Mouse (Mus musculus) embryonic facial prominence, embryonic 14.5 days (tissue): Measurements from ENCODE around the gene Ilf3. TPM values are rescaled to one million over a fixed set of nuclear protein-coding genes. Genes with fewer than 3 reads are reported as not detected.
A peak's percentile ranks its signal among the peaks of the same experiment; 100 is the strongest.

Experiments
- ATAC-seq: fragments of 200-750 bp; cut with Nextera tagmentation; 2 replicates; pipeline ENCODE4 v1.8.0; 2017; ENCODE audit warnings: low read depth, moderate number of reproducible peaks, moderate TSS enrichment
- DNase-seq: peaks from one replicate; pipeline ENCODE4 v3.0.0-alpha.2; 2015; ENCODE audit warnings: low spot score
- H3K27ac ChIP-seq: fragments of 300-500 bp; sonication (generic); replicated peaks from 2 replicates; pipeline ENCODE4 v1.5.1; 2014; ENCODE audit warnings: low read depth, mild to moderate bottlenecking, low read length, moderate library complexity
- H3K27me3 ChIP-seq: fragments of 300-500 bp; sonication (generic); replicated peaks from 2 replicates; pipeline ENCODE4 v1.6.1; 2014; ENCODE audit warnings: low read length; ENCODE audit not compliant: control insufficient read depth, insufficient read depth
- H3K36me3 ChIP-seq: fragments of 300-500 bp; sonication (generic); 2 replicates; pipeline ENCODE4 v1.6.1; 2014; ENCODE audit warnings: low read length, mixed read lengths; ENCODE audit not compliant: control insufficient read depth, insufficient read depth
- H3K4me1 ChIP-seq: fragments of 300-500 bp; sonication (generic); 2 replicates; pipeline ENCODE4 v1.6.1; 2014; ENCODE audit warnings: antibody characterized with exemption, low read length; ENCODE audit not compliant: control insufficient read depth, insufficient read depth
- H3K4me2 ChIP-seq: fragments of 300-500 bp; sonication (generic); 2 replicates; pipeline ENCODE4 v1.6.1; 2014; ENCODE audit warnings: low read depth, mild to moderate bottlenecking, low read length, moderate library complexity, mixed read lengths
- H3K4me3 ChIP-seq: fragments of 300-500 bp; sonication (generic); 2 replicates; pipeline ENCODE4 v1.5.1; 2014; ENCODE audit warnings: low read depth, mild to moderate bottlenecking, low read length
- H3K9ac ChIP-seq: fragments of 300-500 bp; sonication (generic); 2 replicates; pipeline ENCODE4 v1.6.1; 2014; ENCODE audit warnings: low read depth, mild to moderate bottlenecking, low read length, moderate library complexity, mixed read lengths
- H3K9me3 ChIP-seq: fragments of 300-500 bp; sonication (generic); 2 replicates; pipeline ENCODE4 v1.6.1; 2016; ENCODE audit warnings: low read length; ENCODE audit not compliant: control insufficient read depth
- WGBS: fragments of 180-500 bp; shearing (Covaris S2); extraction: QIAGEN DNeasy Blood & Tissue Kit; methylation state at CpG from one replicate; pipeline ENCODE4 v1.1.7; 2014; 5-methylcytosine and 5-hydroxymethylcytosine counted together
- polyA plus RNA-seq: library from polyadenylated mRNA; unstranded; fragments of >200 nt; fragmentation: Nextera tagmentation; extraction: Ambion mirVana; gene quantifications from 2 replicates; pipeline ENCODE4 v1.2.1, GENCODE M21; 2014

Ilf3 gene
- polyA plus RNA-seq, 1 experiment from 2014 or later, result 139 TPM

GRCm38 (mm10) chr9:21433766-21434165 is 66.1 kb downstream of the Ilf3 start:
- Histone ChIP-seq H3K27ac (no peak overlapping the region), H3K9ac (no peak overlapping the region), H3K4me2 (no peak overlapping the region), H3K4me3 (no peak overlapping the region), H3K36me3 (no peaks in the 10 kb centered on the region), H3K4me1 (peaks cover 14% of the 10 kb centered on the region), H3K9me3 (no peaks in the 10 kb centered on the region), H3K27me3 (no peaks in the 10 kb centered on the region)
- WGBS, result 90% methylated on average over 8 of the region's 8 CpGs
- DNase-seq (no peak), ATAC-seq (no peak)

GRCm38 (mm10) chr9:21434410-21434809 is 66.7 kb downstream of the Ilf3 start:
- Histone ChIP-seq H3K9me3 (no peaks in the 10 kb centered on the region), H3K4me3 (no peak overlapping the region), H3K27ac (no peak overlapping the region), H3K4me2 (no peak overlapping the region), H3K4me1 (peaks cover 21% of the 10 kb centered on the region), H3K9ac (no peak overlapping the region), H3K27me3 (no peaks in the 10 kb centered on the region), H3K36me3 (no peaks in the 10 kb centered on the region)
- ATAC-seq (no peak), DNase-seq (peak; percentile 31)
- WGBS, result 80% methylated on average over 2 of the region's 2 CpGs

DNA sequence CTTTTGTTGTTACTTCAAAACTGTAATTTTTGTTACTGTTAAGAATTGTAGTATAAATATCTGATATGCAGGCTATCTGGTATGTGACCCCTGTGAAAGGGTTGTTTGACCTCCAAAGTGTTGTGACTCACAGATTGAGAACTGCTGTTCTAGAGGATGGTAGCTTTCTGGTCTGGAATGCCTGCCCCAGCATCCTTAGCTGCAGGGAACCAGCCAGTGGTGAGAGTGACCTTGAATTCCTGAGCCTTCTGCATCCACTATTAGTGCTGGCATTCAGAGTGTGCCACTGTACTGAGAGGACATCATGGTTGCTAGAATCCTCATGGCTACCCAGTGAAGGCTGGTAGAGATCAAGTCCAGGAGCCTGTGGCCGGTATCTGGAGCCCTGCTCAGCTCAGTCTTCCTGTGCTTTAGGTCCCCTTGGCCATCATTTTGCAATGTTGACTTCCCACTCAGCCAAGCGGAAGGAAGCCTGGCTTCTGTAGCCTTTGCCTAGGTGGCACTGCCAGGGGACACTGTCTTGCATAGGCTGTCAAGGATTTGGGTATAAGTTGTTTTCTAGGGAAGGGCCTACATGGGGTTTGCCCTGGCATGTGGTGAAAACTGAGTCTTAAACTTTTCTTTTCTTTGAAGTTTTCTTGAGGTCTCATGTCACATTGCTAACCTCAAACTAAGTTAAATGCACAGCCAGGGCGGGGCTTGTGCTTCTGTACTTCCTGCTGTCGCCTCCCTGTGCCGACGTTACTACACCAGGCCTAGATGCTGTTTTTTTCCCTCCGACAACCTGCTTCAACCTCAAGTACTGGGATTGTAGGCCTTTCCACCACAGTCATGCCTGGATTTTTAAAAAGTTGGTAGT is 68.3 kb downstream of the Ilf3 start:
- DNase-seq (no peak), ATAC-seq (no peak)
- Histone ChIP-seq H3K4me1 (peaks cover 23% of the 10 kb centered on the region), H3K36me3 (no peaks in the 10 kb centered on the region), H3K9me3 (no peaks in the 10 kb centered on the region), H3K9ac (no peak overlapping the region), H3K27me3 (no peaks in the 10 kb centered on the region), H3K4me2 (no peak overlapping the region), H3K4me3 (no peak overlapping the region), H3K27ac (no peak overlapping the region)
- WGBS, result 74% methylated on average over 7 of the region's 7 CpGs

DNA sequence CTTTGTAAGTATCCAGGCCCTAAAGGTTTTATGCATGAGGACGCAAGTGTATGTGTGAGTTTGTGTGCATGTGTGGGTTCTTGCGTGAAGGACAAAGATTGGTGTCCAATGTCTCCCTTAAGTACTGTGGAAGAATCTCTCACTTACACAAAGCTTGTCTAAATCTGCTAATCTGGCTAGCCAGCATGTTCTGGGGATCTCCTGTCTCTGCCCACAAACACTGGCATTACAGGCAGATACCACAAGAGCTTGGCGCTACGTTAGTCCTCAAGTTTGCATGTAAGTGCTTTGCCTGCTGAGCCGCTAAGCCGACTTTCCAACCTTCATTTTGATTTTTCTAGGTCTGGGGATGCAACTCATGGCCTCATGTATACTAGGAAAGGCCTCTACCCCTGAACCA is 69.9 kb downstream of the Ilf3 start:
- peaks cover 23% of the 10 kb centered on the region for H3K4me1 ChIP-seq
- no peaks in the 10 kb centered on the region for H3K27me3 ChIP-seq
- DNase-seq, result no peak
- H3K9ac ChIP-seq, result no peak overlapping the region
- ATAC-seq, result no peak
- H3K27ac ChIP-seq, result peak overlapping the region; percentile 56
- H3K36me3 ChIP-seq, result no peaks in the 10 kb centered on the region
- no peaks in the 10 kb centered on the region for H3K9me3 ChIP-seq
- no peak overlapping the region for H3K4me2 ChIP-seq
- WGBS, result 89% methylated on average over 6 of the region's 6 CpGs
- H3K4me3 ChIP-seq, result no peak overlapping the region

DNA sequence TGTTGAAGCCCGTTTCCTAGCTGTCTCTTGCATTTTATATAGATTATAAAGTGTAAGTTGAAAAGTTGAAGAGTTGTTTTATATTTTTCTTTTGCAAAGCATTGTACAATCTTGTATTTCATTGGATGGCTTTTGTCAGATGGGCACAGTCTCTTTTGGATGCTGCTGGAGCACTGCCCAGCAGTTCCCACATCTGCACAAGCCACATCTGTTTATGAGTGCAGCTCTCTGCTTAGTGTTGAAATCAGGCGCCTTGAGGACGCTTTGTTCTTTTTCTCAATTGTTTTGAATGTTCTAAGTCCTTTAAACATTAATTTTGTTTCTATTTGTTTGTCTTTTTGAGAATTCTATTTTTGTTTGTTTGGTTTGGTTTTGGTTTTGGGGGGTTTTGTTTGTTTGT is 70.5 kb downstream of the Ilf3 start:
- 53% methylated on average over 3 of the region's 3 CpGs for WGBS
- Histone ChIP-seq H3K9ac (no peak overlapping the region), H3K4me2 (no peak overlapping the region), H3K4me1 (peaks cover 23% of the 10 kb centered on the region), H3K27ac (peak overlapping the region; percentile 68), H3K4me3 (no peak overlapping the region), H3K27me3 (no peaks in the 10 kb centered on the region), H3K36me3 (no peaks in the 10 kb centered on the region), H3K9me3 (no peaks in the 10 kb centered on the region)
- no peak for ATAC-seq
- DNase-seq, result peak; percentile 78

- no peak overlapping the region for H3K27ac ChIP-seq
- no peak for ATAC-seq
- no peaks in the 10 kb centered on the region for H3K36me3 ChIP-seq
Observed at GRCm38 (mm10) chr9:21439456-21439855, 71.8 kb downstream of the Ilf3 start.

DNA sequence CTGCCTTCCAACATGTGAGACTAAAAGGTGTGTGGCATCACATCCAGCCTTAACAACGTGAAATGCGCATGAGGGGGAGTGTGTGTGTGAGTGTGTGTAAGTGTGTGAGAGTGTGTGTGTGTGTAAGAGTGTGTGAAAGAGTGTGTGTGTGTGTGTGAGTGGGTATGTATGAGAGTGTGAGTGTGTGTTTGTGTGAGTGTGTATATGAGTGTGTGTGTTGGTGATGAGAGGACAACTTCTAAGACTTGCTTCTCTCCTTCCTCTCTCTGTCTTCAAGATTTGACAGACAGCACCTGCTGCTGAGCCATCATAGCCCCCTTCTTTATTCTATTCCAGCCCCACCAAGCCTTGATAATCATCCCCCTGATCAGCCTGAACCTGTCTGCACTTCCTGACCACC is 72.2 kb downstream of the Ilf3 start:
- H3K36me3 ChIP-seq, result no peaks in the 10 kb centered on the region; the same call in 1 of the 2 replicates

More at GRCm38 (mm10) chr9:21439456-21439855, 71.8 kb downstream of the Ilf3 start:
- peaks cover 23% of the 10 kb centered on the region for H3K4me1 ChIP-seq
- H3K9ac ChIP-seq, result no peak overlapping the region
- H3K27me3 ChIP-seq, result no peaks in the 10 kb centered on the region
- DNase-seq, result peak; percentile 23
- no peak overlapping the region for H3K4me3 ChIP-seq
- no peak overlapping the region for H3K4me2 ChIP-seq
- WGBS, result 71% methylated on average over 3 of the region's 3 CpGs
- H3K9me3 ChIP-seq, result no peaks in the 10 kb centered on the region

GRCm38 (mm10) chr9:21440387-21440786 is 72.7 kb downstream of the Ilf3 start:
- Histone ChIP-seq H3K36me3 (no peaks in the 10 kb centered on the region; the same call in 1 of the 2 replicates), H3K4me3 (no peak overlapping the region), H3K4me2 (no peak overlapping the region), H3K9me3 (no peaks in the 10 kb centered on the region), H3K27ac (no peak overlapping the region), H3K4me1 (peaks cover 23% of the 10 kb centered on the region), H3K27me3 (no peaks in the 10 kb centered on the region), H3K9ac (no peak overlapping the region)
- ATAC-seq, result no peak
- DNase-seq, result no peak

More for the DNA sequence above, 72.2 kb downstream of the Ilf3 start:
- 88% methylated on average over 2 of the region's 2 CpGs for WGBS
- no peak for DNase-seq
- H3K27me3 ChIP-seq, result no peaks in the 10 kb centered on the region
- no peak overlapping the region for H3K27ac ChIP-seq
- ATAC-seq, result no peak
- H3K4me3 ChIP-seq, result no peak overlapping the region
- no peak overlapping the region for H3K4me2 ChIP-seq
- H3K9ac ChIP-seq, result no peak overlapping the region
- H3K9me3 ChIP-seq, result no peaks in the 10 kb centered on the region
- H3K4me1 ChIP-seq, result peaks cover 23% of the 10 kb centered on the region

DNA sequence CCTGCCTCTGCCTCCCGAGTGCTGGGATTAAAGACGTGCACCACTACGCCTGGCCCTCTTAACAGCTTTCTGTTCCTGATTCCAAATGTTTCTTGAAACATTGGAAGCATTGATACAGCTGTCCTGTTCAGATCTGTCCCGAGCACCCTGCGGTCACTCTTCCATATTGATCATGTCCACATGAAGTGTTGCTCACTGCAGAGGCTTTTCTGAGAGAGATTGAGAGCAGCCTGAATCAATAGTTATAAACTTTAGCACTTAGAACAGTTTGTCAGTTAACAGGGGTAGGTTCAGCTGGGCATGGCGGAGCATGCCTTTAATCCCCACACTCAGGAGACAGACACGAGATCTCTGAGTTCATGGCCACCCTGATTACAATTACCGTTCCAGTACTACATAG is 76.2 kb downstream of the Ilf3 start:
- Histone ChIP-seq H3K4me2 (no peak overlapping the region), H3K27me3 (no peaks in the 10 kb centered on the region), H3K9me3 (no peaks in the 10 kb centered on the region), H3K4me3 (no peak overlapping the region), H3K36me3 (no peaks in the 10 kb centered on the region; the same call in 1 of the 2 replicates), H3K9ac (no peak overlapping the region), H3K4me1 (peaks cover 8% of the 10 kb centered on the region), H3K27ac (no peak overlapping the region)
- no peak for ATAC-seq
- WGBS, result 93% methylated on average over 8 of the region's 8 CpGs
- no peak for DNase-seq
